Mouse (Mus musculus) heart, postnatal 36 days (tissue): ENCODE measurements around the gene Fhl2. TPM values are rescaled to one million over a fixed set of nuclear protein-coding genes. Genes with fewer than 3 reads are reported as not detected.
"Not testable (repeated sequence)": the region's sequence is repeated elsewhere in the genome, so short reads cannot be mapped to it uniquely, and the experiment has no call there.

Experiments
- DNase-seq, 2 experiments: peaks; one replicate each; pipeline ENCODE4 v3.0.0; 2021 to 2022
- intact Hi-C: fragments of 180-260 bp; cut with DNase I; formaldehyde crosslinking; loops from one replicate; pipeline ENCODE4 v1.15.1; 2025
- total RNA-seq, 2 experiments: library from RNA; stranded (reverse); gene quantifications; 2 replicates each; pipeline ENCODE4 v1.2.3; 2021

Gene Fhl2
- total RNA-seq, 2 experiments from 2014 or later: 1,415 to 1,925 TPM

- intact Hi-C loops: loop anchor here (2.0 kb wide), 2 partner anchors 51 to 63 kb away; no protein-coding TSS in a partner anchor
Measured at GRCm38 (mm10) chr1:43196059-43196458, 725 bp downstream of the Fhl2 start.

GRCm38 (mm10) chr1:43193423-43193822 lies 3.4 kb downstream of the Fhl2 start:
- intact Hi-C loops: no loop called here
- DNase-seq: no peak

More at GRCm38 (mm10) chr1:43196059-43196458, 725 bp downstream of the Fhl2 start:
- no peak for DNase-seq

- intact Hi-C loops: no loop called here
- DNase-seq: no peak
Measured at GRCm38 (mm10) chr1:43192471-43192870, 4.3 kb downstream of the Fhl2 start.

GRCm38 (mm10) chr1:43191078-43191477 lies 5.7 kb downstream of the Fhl2 start:
- DNase-seq: no peak
- intact Hi-C loops: no loop called here

GRCm38 (mm10) chr1:43188893-43189292 lies 7.9 kb downstream of the Fhl2 start:
- DNase-seq, intact Hi-C loops: not testable (repeated sequence)

GRCm38 (mm10) chr1:43186334-43186733 lies 10.4 kb downstream of the Fhl2 start:
- intact Hi-C loops: no loop called here
- no peak for DNase-seq

- intact Hi-C loops: no loop called here
- DNase-seq: no peak
Measured at GRCm38 (mm10) chr1:43180912-43181311, 15.9 kb downstream of the Fhl2 start.

- intact Hi-C loops: no loop called here
Measured at GRCm38 (mm10) chr1:43178780-43179179, 18.0 kb downstream of the Fhl2 start.

GRCm38 (mm10) chr1:43178378-43178777 lies 18.4 kb downstream of the Fhl2 start:
- intact Hi-C loops: no loop called here
- no peak for DNase-seq

More at GRCm38 (mm10) chr1:43178780-43179179, 18.0 kb downstream of the Fhl2 start:
- DNase-seq: no peak

- no peak for DNase-seq
- intact Hi-C loops: no loop called here
Measured at GRCm38 (mm10) chr1:43173283-43174226, 23.2 kb downstream of the Fhl2 start.

GRCm38 (mm10) chr1:43171816-43172215 lies 25.0 kb downstream of the Fhl2 start:
- DNase-seq: no peak
- intact Hi-C loops: no loop called here

- no peak for DNase-seq
- intact Hi-C loops: no loop called here
Measured at GRCm38 (mm10) chr1:43171093-43171492, 25.7 kb downstream of the Fhl2 start.

GRCm38 (mm10) chr1:43169661-43170060 lies 27.1 kb downstream of the Fhl2 start:
- intact Hi-C loops: no loop called here
- DNase-seq: no peak

- intact Hi-C loops: no loop called here
- DNase-seq: no peak
Measured at GRCm38 (mm10) chr1:43169227-43169626, 27.6 kb downstream of the Fhl2 start.

- no peak for DNase-seq
- intact Hi-C loops: no loop called here
Measured at GRCm38 (mm10) chr1:43168618-43169017, 28.2 kb downstream of the Fhl2 start.

- intact Hi-C loops: no loop called here
- no peak for DNase-seq
Measured at GRCm38 (mm10) chr1:43168026-43168425, 28.8 kb downstream of the Fhl2 start.

- intact Hi-C loops: no loop called here
Measured at GRCm38 (mm10) chr1:43164582-43164981, 32.2 kb downstream of the Fhl2 start.

GRCm38 (mm10) chr1:43163467-43164418 lies 33.0 kb downstream of the Fhl2 start:
- peak; percentile 65 to 71 for DNase-seq
- intact Hi-C loops: no loop called here

More at GRCm38 (mm10) chr1:43164582-43164981, 32.2 kb downstream of the Fhl2 start:
- no peak for DNase-seq

- intact Hi-C loops: no loop called here
- DNase-seq: no peak
Measured at GRCm38 (mm10) chr1:43163084-43163466, 33.7 kb downstream of the Fhl2 start.

- DNase-seq: no peak
- intact Hi-C loops: no loop called here
Measured at GRCm38 (mm10) chr1:43162394-43162793, 34.4 kb downstream of the Fhl2 start.

GRCm38 (mm10) chr1:43159429-43159828 lies 37.4 kb downstream of the Fhl2 start:
- intact Hi-C loops: no loop called here
- DNase-seq: no peak
